Mouse (Mus musculus) erythroblast, embryonic 14.5 days (primary cell): Measurements from ENCODE around the gene Slamf7.

ENCODE experiments used
- GATA1 ChIP-seq: IDR thresholded peaks from 2 replicates; pipeline ENCODE4 v1.6.1; 2012; ENCODE audit warnings: low read length, inconsistent platforms, mixed read lengths
- TAL1 ChIP-seq: IDR thresholded peaks from 3 replicates; pipeline ENCODE4 v1.6.1; 2012; ENCODE audit warnings: low read length, inconsistent platforms, mixed read lengths

DNA sequence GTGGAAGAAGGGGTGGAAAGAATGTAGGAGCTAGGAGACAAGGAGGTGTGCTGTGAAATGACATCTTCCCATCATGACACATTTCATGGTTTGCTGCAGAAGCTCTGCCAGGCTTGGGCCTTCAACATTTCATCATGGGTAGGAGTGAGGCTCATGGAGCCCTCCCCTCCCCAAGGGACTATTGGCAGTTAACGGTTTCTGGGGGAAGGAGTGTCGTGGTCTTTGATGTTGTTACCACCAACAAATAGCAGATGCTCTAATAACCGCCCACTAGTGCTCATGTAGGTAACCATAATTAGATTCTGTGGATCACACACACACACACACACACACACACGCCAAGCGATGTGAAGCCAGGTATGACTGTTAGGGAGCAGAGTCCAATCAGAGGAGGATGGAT lies at the start of gene Slamf7:
- TF ChIP-seq GATA1 (no peak), TAL1 (no peak)
